Mouse (Mus musculus) small intestine, adult 2 months (tissue): ENCODE data around the gene Ell3.

Experiments
- CTCF ChIP-seq: fragments of 200-500 bp; IDR thresholded peaks from 2 replicates; pipeline ENCODE4 v1.5.1; 2012; ENCODE audit warnings: low read depth, mild to moderate bottlenecking, control low read depth, inconsistent platforms, low read length, moderate library complexity, mixed read lengths; ENCODE audit not compliant: insufficient replicate concordance, insufficient read length; ENCODE audit errors: extremely low read depth
- POLR2A ChIP-seq: fragments of 200-500 bp; IDR thresholded peaks from 2 replicates; pipeline ENCODE4 v1.6.1; 2012; ENCODE audit warnings: low read depth, mild to moderate bottlenecking, control low read depth, inconsistent platforms, low read length, moderate library complexity

- TF ChIP-seq CTCF, result no peak
- TF ChIP-seq POLR2A, result peak; percentile 95
These were observed 4.9 kb upstream of the Ell3 start, which contains the start of gene Serf2 for GRCm38 (mm10) chr2:121448739-121449535.
